Mouse (Mus musculus): ENCODE data around the gene Mrpl3.

DNA sequence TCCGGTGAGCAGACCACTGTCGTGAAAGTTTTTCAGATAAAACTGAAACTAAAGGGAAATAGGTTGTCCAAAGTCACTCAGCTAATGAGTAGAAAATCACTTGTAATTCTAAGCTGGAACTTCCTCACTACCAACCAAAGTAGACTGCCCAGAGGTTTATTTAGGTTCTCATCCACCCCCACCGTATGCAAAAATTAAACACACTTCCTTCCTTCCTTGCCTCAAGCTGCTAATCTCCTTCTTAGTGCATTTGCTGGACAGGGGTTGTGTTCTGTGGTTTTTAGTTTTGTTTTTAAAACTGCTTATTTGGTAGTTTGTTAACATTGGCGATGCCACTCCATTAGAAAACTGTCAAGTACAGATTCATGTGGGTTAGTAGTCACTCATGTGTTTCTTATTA is 773 bp downstream of the Mrpl3 start:
- TF ChIP-seq CTCF (IDR thresholded peaks at IDR 0.05; ENCODE audit: extremely low read depth, insufficient read depth, low read length): no peak
- no peak for TF ChIP-seq POLR2A (IDR thresholded peaks at IDR 0.05; ENCODE audit: extremely low read depth, insufficient read depth, low read length)
